Mouse (Mus musculus): ENCODE data around the gene Cd300ld.
"Not testable (repeated sequence)": the region's sequence is repeated elsewhere in the genome, so short reads cannot be mapped to it uniquely, and the experiment has no call there.

Cd300ld gene

GRCm38 (mm10) chr11:114989793-114990192, at the start of gene Cd300ld:
Gene Cd300ld, minus strand, starts transcription at chr11:114989922.
- DNase-seq (ENCODE audit: low read depth): no peak

GRCm38 (mm10) chr11:115037669-115038068, 47.9 kb upstream of the Cd300ld start, which contains the start of gene Cd300ld5:
Gene Cd300ld5, minus strand, starts transcription at chr11:115037769.
- DNase-seq (ENCODE audit: low read depth): not testable (repeated sequence)

GRCm38 (mm10) chr11:115026912-115027311, 37.2 kb upstream of the Cd300ld start, which contains the start of gene Cd300ld4:
Gene Cd300ld4, minus strand, starts transcription at chr11:115027012.
- DNase-seq (ENCODE audit: low read depth): not testable (repeated sequence)

- not testable (repeated sequence) for DNase-seq (ENCODE audit: low read depth)
These were observed 26.4 kb upstream of the Cd300ld start, which contains the start of gene Cd300ld2 for GRCm38 (mm10) chr11:115016093-115016492. Gene Cd300ld2, minus strand, starts transcription at chr11:115016193.

GRCm38 (mm10) chr11:115004070-115004469, 14.3 kb upstream of the Cd300ld start:
- no peak for DNase-seq (ENCODE audit: low read depth)

GRCm38 (mm10) chr11:115001474-115002040, 11.8 kb upstream of the Cd300ld start, which contains the start of gene Cd300c2:
Gene Cd300c2, minus strand, starts transcription at chr11:115001880.
- no peak for DNase-seq (ENCODE audit: low read depth)

- DNase-seq (ENCODE audit: low read depth): peak; percentile 35
These were observed 7.9 kb downstream of the Cd300ld start for GRCm38 (mm10) chr11:114981866-114982265.

GRCm38 (mm10) chr11:114972726-114973125, 17.0 kb downstream of the Cd300ld start:
- peak; percentile 41 for DNase-seq (ENCODE audit: low read depth)

- no peak for DNase-seq (ENCODE audit: low read depth)
These were observed 20.9 kb downstream of the Cd300ld start, which contains the start of gene Cd300c for GRCm38 (mm10) chr11:114968752-114969207. Gene Cd300c, minus strand, starts transcription at chr11:114969157.

- DNase-seq (ENCODE audit: low read depth): peak; percentile 51
These were observed 24.4 kb downstream of the Cd300ld start for GRCm38 (mm10) chr11:114965182-114965828.

- no peak for DNase-seq (ENCODE audit: low read depth)
These were observed 29.4 kb downstream of the Cd300ld start for GRCm38 (mm10) chr11:114960369-114960768.

- peak; percentile 75 for DNase-seq (ENCODE audit: low read depth)
These were observed 55.6 kb downstream of the Cd300ld start, which contains the start of gene Cd300lb for GRCm38 (mm10) chr11:114934144-114934543. Gene Cd300lb, minus strand, starts transcription at chr11:114934386.

GRCm38 (mm10) chr11:114933591-114933990, 56.1 kb downstream of the Cd300ld start:
- peak; percentile 39 for DNase-seq (ENCODE audit: low read depth)
